Mouse (Mus musculus) midbrain, embryonic 16.5 days (tissue): Measurements from ENCODE around the gene Nob1. TPM values are rescaled to one million over a fixed set of nuclear protein-coding genes. Genes with fewer than 3 reads are reported as not detected.

ENCODE experiments used
- ATAC-seq: fragments of 200-750 bp; cut with Nextera tagmentation; 2 replicates; pipeline ENCODE4 v1.8.0; 2017; ENCODE audit warnings: moderate TSS enrichment
- H3K27ac ChIP-seq: fragments of 300-500 bp; sonication (generic); 2 replicates; pipeline ENCODE4 v1.5.1; 2014; ENCODE audit warnings: mild to moderate bottlenecking, low read length, mixed read lengths
- H3K27me3 ChIP-seq: fragments of 300-500 bp; sonication (generic); 2 replicates; pipeline ENCODE4 v1.6.1; 2014; ENCODE audit warnings: low read depth, low read length, mixed read lengths; ENCODE audit not compliant: control insufficient read depth, insufficient read depth
- H3K36me3 ChIP-seq: fragments of 300-500 bp; sonication (generic); 2 replicates; pipeline ENCODE4 v1.6.1; 2014; ENCODE audit warnings: mild to moderate bottlenecking, low read length, moderate library complexity, mixed read lengths; ENCODE audit not compliant: control insufficient read depth, insufficient read depth
- H3K4me1 ChIP-seq: fragments of 300-500 bp; sonication (generic); 2 replicates; pipeline ENCODE4 v1.6.1; 2014; ENCODE audit warnings: mild to moderate bottlenecking, low read length, mixed read lengths; ENCODE audit not compliant: control insufficient read depth, insufficient read depth
- H3K4me2 ChIP-seq: fragments of 300-500 bp; sonication (generic); 2 replicates; pipeline ENCODE4 v1.6.1; 2014; ENCODE audit warnings: mild to moderate bottlenecking, low read length, mixed read lengths
- H3K4me3 ChIP-seq: fragments of 300-500 bp; sonication (generic); 2 replicates; pipeline ENCODE4 v1.5.1; 2014; ENCODE audit warnings: low read depth, mild to moderate bottlenecking, low read length, moderate library complexity, mixed read lengths
- H3K9ac ChIP-seq: fragments of 300-500 bp; sonication (generic); 2 replicates; pipeline ENCODE4 v1.6.1; 2014; ENCODE audit warnings: low read depth, low read length, mixed read lengths
- H3K9me3 ChIP-seq: fragments of 300-500 bp; sonication (generic); replicated peaks from 2 replicates; pipeline ENCODE4 v1.6.1; 2014; ENCODE audit warnings: mild to moderate bottlenecking, low read length, mixed read lengths; ENCODE audit not compliant: control insufficient read depth, poor library complexity, severe bottlenecking
- WGBS: fragments of 180-500 bp; shearing (Covaris S2); extraction: QIAGEN DNeasy Blood & Tissue Kit; methylation state at CpG from one replicate; pipeline ENCODE4 v1.1.7; 2014; 5-methylcytosine and 5-hydroxymethylcytosine counted together
- polyA plus RNA-seq: library from polyadenylated mRNA; unstranded; fragments of >200 nt; fragmentation: Nextera tagmentation; extraction: Ambion mirVana; gene quantifications from 2 replicates; pipeline ENCODE4 v1.2.1, GENCODE M21; 2015

The Nob1 gene
- polyA plus RNA-seq, 1 experiment from 2014 or later = 67.8 TPM

DNA sequence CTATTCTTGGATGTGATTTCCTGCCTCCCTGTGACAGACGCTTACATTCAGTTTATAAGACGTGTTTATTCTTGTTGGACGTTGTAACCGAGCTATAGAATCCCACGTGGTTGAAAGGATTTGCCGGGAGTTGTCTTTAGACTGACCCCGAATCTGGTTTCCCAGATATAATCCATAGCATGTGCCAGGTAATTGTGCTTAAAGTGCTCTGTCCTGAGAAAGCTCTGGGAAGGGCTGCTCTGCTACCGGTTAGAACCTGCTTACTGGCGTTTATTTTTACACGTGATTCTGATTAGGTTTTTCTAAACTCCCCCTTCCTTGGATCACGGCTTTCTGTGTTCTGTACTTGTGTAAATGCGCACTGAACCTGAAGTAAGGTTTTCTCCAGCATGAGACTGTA lies 27.2 kb downstream of the Nob1 start:
- WGBS = 59% methylated on average over 12 of the region's 12 CpGs
- Histone ChIP-seq H3K9ac (no peak overlapping the region), H3K27me3 (no peaks in the 10 kb centered on the region), H3K4me3 (no peak overlapping the region), H3K27ac (no peak overlapping the region), H3K4me1 (peaks cover 5% of the 10 kb centered on the region), H3K36me3 (no peaks in the 10 kb centered on the region), H3K4me2 (no peak overlapping the region), H3K9me3 (no peaks in the 10 kb centered on the region)
- no peak for ATAC-seq

DNA sequence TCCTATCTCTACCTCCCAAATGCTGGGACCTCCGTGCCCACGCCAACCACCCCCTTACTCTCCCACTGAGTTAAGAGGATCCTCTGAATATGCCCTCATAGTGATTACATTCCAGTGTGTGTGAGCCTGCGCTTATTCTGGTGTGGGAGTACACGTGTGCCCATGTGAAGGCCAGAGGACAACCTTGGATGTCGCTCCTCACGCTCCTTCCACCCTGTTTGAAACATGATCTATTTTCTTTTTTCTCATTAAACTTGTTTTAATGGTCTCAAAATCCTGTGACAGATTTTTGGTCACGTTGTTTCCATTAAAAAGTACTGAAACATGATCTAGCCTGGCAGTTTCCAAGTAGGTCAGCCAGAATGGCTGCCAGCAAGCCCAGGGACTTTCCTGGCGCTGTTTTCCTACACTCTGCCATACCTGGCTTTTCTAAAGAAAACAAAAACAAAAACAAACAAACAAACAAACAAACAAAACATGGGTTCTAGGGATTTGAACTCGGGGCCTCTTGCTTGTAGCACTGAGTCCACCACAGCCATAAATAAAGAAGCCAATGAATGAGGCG lies 28.7 kb downstream of the Nob1 start:
- H3K9ac ChIP-seq = no peak overlapping the region
- H3K27ac ChIP-seq = no peak overlapping the region
- ATAC-seq = no peak
- no peaks in the 10 kb centered on the region for H3K9me3 ChIP-seq
- H3K4me2 ChIP-seq = no peak overlapping the region
- H3K27me3 ChIP-seq = no peaks in the 10 kb centered on the region
- 92% methylated on average over 10 of the region's 10 CpGs for WGBS
- no peaks in the 10 kb centered on the region for H3K4me1 ChIP-seq
- no peak overlapping the region for H3K4me3 ChIP-seq
- H3K36me3 ChIP-seq = no peaks in the 10 kb centered on the region

DNA sequence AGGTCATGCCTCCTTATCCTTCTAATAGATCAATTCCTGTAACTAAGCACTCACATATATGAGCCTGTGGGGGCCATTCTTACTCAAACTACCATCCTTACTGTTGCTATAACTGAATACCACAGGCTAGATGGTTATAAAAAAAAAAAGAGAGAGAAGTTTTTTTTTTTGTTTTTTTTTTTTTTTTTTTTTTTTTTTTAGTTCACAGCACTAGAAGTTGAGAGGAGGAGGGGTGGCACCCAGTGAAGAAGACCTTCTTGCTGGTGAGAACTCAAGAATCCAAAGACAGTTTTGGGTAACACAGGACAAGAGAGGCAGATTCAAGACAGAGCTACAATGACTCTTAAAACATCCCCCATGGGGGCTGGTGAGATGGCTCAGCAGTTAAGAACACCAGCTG lies 29.5 kb downstream of the Nob1 start:
- Histone ChIP-seq H3K9me3 (no peaks in the 10 kb centered on the region), H3K36me3 (no peaks in the 10 kb centered on the region), H3K27ac (no peak overlapping the region), H3K9ac (no peak overlapping the region), H3K4me2 (no peak overlapping the region), H3K27me3 (no peaks in the 10 kb centered on the region), H3K4me1 (no peaks in the 10 kb centered on the region), H3K4me3 (no peak overlapping the region)
- ATAC-seq = no peak

DNA sequence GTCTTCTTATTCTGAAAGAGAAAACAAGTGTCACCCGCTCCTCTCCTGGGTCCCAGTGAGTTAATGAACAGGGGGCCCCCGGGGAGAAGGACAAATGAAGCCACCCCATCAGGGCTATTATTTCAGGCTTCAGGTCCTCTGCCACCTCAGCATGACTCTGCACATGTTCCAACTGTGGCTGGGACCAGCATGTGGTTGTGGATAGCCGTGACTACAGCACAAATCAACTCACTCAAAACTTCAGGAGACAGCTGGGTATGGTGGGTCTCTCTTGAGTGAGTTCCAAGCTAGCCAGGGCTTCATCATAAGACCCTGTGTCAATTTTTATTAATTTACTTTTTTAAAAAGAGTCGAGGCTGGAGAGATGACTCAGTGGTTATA lies 33.7 kb downstream of the Nob1 start:
- no peaks in the 10 kb centered on the region for H3K4me1 ChIP-seq
- ATAC-seq = no peak
- no peaks in the 10 kb centered on the region for H3K27me3 ChIP-seq
- WGBS = 69% methylated on average over 4 of the region's 4 CpGs
- no peak overlapping the region for H3K4me3 ChIP-seq
- no peak overlapping the region for H3K4me2 ChIP-seq
- H3K9ac ChIP-seq = no peak overlapping the region
- H3K27ac ChIP-seq = no peak overlapping the region
- no peaks in the 10 kb centered on the region for H3K9me3 ChIP-seq
- H3K36me3 ChIP-seq = no peaks in the 10 kb centered on the region

DNA sequence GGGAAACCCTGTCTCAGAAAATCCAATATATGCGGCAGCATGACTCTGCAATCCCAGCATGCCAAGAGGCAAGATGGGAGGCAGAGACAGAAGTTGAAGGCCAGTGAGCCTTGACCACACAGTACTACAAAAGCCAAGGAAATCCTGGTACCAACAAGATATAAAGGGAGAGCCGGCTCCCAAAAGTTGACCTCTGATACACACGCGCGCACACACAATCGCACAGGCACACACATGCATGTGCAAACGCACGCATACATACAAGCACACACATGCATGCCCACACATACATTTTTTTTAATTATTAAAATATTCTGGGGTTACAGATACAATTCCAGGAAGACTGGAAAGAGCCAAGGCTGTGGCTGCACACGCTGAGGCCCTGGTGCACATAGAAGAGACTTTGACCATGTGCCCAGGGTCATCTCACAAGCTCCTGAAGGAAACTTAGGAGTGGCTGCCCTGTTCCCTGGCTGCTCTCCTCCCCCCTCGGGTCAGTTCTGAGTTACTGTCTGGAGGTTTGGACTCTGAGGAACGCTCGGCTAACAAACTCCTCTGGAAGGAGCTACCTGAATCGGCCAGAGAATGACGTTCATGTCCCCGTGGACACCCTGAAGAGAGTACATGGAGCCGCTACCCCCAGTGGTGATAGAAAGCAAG lies 34.2 kb downstream of the Nob1 start:
- no peak overlapping the region for H3K9ac ChIP-seq
- WGBS = 93% methylated on average over 16 of the region's 16 CpGs
- H3K27ac ChIP-seq = no peak overlapping the region
- no peak for ATAC-seq
- H3K4me3 ChIP-seq = no peak overlapping the region
- no peaks in the 10 kb centered on the region for H3K9me3 ChIP-seq
- no peaks in the 10 kb centered on the region for H3K27me3 ChIP-seq
- H3K36me3 ChIP-seq = no peaks in the 10 kb centered on the region
- no peaks in the 10 kb centered on the region for H3K4me1 ChIP-seq
- H3K4me2 ChIP-seq = no peak overlapping the region

DNA sequence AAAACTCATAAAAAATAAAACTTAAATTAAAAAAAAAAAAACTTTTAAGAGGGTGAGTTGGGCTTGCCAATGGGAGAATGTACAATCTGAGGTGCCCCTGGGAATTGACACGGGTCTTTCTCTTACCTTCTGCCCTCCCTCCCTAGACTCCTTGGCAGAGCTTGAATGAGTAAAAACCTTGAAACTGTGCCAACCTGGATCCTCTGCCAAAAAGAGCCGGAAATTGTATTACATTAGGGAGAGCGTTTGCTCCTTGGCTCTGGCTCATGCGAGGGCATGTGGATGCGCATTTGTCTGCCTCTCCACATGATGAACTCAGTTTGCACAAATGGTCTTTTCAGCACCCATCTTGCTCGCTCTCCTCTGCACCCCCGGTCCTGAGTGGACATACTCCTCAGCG lies 35.3 kb downstream of the Nob1 start:
- H3K4me1 ChIP-seq = no peaks in the 10 kb centered on the region
- no peak overlapping the region for H3K9ac ChIP-seq
- no peak overlapping the region for H3K4me2 ChIP-seq
- H3K4me3 ChIP-seq = no peak overlapping the region
- WGBS = 65% methylated on average over 8 of the region's 8 CpGs
- no peaks in the 10 kb centered on the region for H3K9me3 ChIP-seq
- H3K36me3 ChIP-seq = no peaks in the 10 kb centered on the region
- ATAC-seq = no peak
- H3K27ac ChIP-seq = no peak overlapping the region
- no peaks in the 10 kb centered on the region for H3K27me3 ChIP-seq

DNA sequence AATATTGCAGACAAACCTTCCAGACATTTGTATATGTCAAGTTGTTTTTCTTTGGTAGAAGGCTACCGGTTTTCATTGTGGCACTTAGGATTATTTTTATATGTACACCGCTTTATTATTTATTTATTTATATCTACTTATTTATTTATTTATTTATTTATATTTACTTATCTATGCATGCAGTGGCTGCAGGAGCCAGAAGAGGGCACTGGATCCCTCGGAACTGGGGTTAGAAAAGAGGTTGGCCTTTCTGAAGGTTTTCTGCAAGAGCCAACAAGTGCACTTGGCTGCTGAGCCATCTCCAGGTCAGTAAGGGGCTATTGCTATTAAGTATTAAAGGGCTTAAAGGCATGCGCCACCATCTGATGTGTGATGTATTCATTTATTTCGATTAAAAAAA lies 37.0 kb downstream of the Nob1 start:
- no peak for ATAC-seq
- Histone ChIP-seq H3K27me3 (no peaks in the 10 kb centered on the region), H3K9me3 (no peaks in the 10 kb centered on the region), H3K27ac (no peak overlapping the region), H3K9ac (no peak overlapping the region), H3K4me2 (no peak overlapping the region), H3K4me1 (no peaks in the 10 kb centered on the region), H3K4me3 (no peak overlapping the region), H3K36me3 (no peaks in the 10 kb centered on the region)
- WGBS = 70% methylated on average over 5 of the region's 5 CpGs

DNA sequence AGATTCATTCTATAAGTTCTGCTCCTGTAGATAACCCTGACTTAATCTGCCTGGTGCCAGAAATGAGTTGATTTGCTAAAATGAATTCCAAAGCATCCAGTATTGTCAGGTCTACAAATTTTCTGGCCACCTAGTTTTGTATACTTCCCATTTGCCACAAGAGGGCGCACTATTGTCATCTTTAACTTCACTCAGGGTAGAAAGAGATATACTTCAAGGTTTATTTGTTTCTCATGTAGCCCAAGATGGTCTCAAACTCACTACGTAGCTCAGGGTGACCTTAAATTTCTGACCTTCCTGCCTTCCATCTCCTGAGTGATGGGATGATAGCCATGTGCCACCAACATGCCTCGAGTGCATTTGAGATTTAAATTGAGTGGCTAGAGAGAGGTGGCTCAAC lies 38.2 kb downstream of the Nob1 start:
- no peak overlapping the region for H3K4me3 ChIP-seq
- WGBS = 32% methylated on average over 3 of the region's 3 CpGs
- no peaks in the 10 kb centered on the region for H3K36me3 ChIP-seq
- H3K27me3 ChIP-seq = no peaks in the 10 kb centered on the region
- no peak for ATAC-seq
- H3K4me1 ChIP-seq = no peaks in the 10 kb centered on the region
- no peak overlapping the region for H3K27ac ChIP-seq
- no peaks in the 10 kb centered on the region for H3K9me3 ChIP-seq
- H3K9ac ChIP-seq = no peak overlapping the region
- no peak overlapping the region for H3K4me2 ChIP-seq

DNA sequence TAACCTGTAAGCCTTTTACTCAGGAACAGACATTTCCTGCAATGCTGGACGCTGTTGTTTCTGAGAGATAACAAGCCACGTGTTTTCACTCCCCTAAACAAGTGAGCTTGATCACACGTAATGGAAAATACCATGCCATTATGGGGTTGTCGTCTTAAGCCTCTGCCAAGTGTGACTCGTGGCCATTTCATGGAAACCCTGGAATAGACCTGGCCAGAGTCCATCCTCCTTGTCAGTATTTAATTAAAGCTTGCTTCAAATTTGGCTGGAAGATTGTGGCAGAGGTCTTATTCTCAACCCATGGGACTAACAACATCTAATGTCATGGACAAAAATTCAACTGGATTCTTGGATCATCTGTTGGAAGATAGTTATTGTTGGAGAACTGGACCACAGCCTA lies 38.7 kb downstream of the Nob1 start:
- no peaks in the 10 kb centered on the region for H3K27me3 ChIP-seq
- no peak overlapping the region for H3K27ac ChIP-seq
- H3K9ac ChIP-seq = no peak overlapping the region
- H3K4me2 ChIP-seq = no peak overlapping the region
- no peaks in the 10 kb centered on the region for H3K36me3 ChIP-seq
- no peak for ATAC-seq
- H3K4me3 ChIP-seq = no peak overlapping the region
- no peaks in the 10 kb centered on the region for H3K9me3 ChIP-seq
- 60% methylated on average over 5 of the region's 5 CpGs for WGBS
- no peaks in the 10 kb centered on the region for H3K4me1 ChIP-seq
